28 mouse cellular contexts compared by ENCODE assay signal in the genomic region with DNA sequence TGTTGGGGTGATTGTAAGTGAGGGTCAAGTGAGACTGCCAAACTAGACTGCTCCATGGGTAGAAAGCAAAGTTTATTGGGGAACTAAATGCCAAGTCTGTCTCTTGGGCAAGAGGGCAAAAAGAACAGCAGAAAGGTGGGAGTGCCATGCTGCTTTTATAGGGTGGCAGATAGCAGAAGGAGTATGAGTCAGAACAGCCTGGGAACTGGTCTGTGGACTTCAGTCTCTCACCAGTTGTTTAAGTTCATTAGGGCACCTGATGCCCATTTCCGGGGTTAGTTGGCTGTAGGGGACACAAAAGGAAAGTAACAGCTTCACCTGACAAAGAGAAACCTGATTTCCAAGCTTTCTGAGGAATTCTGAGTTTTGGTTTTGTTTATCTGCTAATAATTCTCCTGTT.
"Had no signal": no experiment of that assay in that cellular context is flagged by ENCODE, and none has a peak within 500 bp of the region (broad histone marks: within the 10 kb centered on the region; RNA-seq: fewer than 3 reads in every experiment).

No protein-coding gene starts in this region.

- DNase-seq: gastrocnemius, adult 2 months; gastrocnemius, postnatal 10 days; gastrocnemius, postnatal 25 days; heart, adult 2 months; heart, postnatal 4 days; kidney, adult 11 months; kidney, adult 2 months; kidney, adult 9 months; kidney, postnatal 14 days; kidney, postnatal 36 days; liver; liver, embryonic 13.5 days had no signal

- ATAC-seq: hindbrain, embryonic 16.5 days; inflammation-experienced regulatory T-cells, adult 6 months had no signal

- H3K27me3 ChIP-seq: heart, embryonic 13.5 days; heart, embryonic 15.5 days; hindbrain, embryonic 12.5 days; kidney, embryonic 15.5 days; limb, embryonic 12.5 days; liver, embryonic 13.5 days; liver, embryonic 15.5 days had no signal

- H3K4me2 ChIP-seq: heart, embryonic 11.5 days; heart, embryonic 13.5 days; heart, embryonic 15.5 days; hindbrain, embryonic 12.5 days; hindbrain, embryonic 14.5 days; kidney, embryonic 15.5 days; limb, embryonic 12.5 days; liver, embryonic 11.5 days; liver, embryonic 13.5 days; liver, embryonic 15.5 days had no signal

- H3K9me3 ChIP-seq: heart, embryonic 13.5 days; heart, embryonic 15.5 days; hindbrain, embryonic 10.5 days; hindbrain, embryonic 12.5 days; kidney, embryonic 15.5 days; limb, embryonic 10.5 days; limb, embryonic 12.5 days; liver, embryonic 13.5 days; liver, embryonic 15.5 days had no signal

- H3K9ac ChIP-seq: heart, embryonic 13.5 days; heart, embryonic 15.5 days; hindbrain, embryonic 12.5 days; hindbrain, embryonic 14.5 days; kidney, embryonic 15.5 days; limb, embryonic 12.5 days; liver, embryonic 13.5 days; liver, embryonic 15.5 days had no signal

- H3K4me1 ChIP-seq: hindbrain, embryonic 12.5 days; kidney, embryonic 15.5 days; liver, embryonic 13.5 days; liver, embryonic 15.5 days had no signal

- H3K36me3 ChIP-seq: heart, embryonic 13.5 days; heart, embryonic 15.5 days; hindbrain, embryonic 10.5 days; hindbrain, embryonic 12.5 days; kidney, embryonic 15.5 days; limb, embryonic 10.5 days; limb, embryonic 12.5 days; liver, embryonic 13.5 days; liver, embryonic 15.5 days had no signal

- H3K4me3 ChIP-seq: gastrocnemius, adult 2 months; heart, adult 2 months; heart, embryonic 13.5 days; heart, embryonic 15.5 days; hindbrain, embryonic 10.5 days; hindbrain, embryonic 12.5 days; kidney, embryonic 15.5 days; layer of hippocampus, adult 2 months; left cerebral cortex, adult 2 months; limb, embryonic 10.5 days; limb, embryonic 12.5 days; liver, embryonic 13.5 days; liver, embryonic 15.5 days had no signal

- H3K27ac ChIP-seq: gastrocnemius, adult 2 months; heart, adult 2 months; heart, embryonic 13.5 days; heart, embryonic 15.5 days; hindbrain, embryonic 10.5 days; hindbrain, embryonic 12.5 days; hindbrain, embryonic 14.5 days; kidney, embryonic 15.5 days; kidney, postnatal 0 days; layer of hippocampus, adult 2 months; left cerebral cortex, adult 2 months; limb, embryonic 10.5 days; limb, embryonic 12.5 days; liver, embryonic 13.5 days; liver, embryonic 15.5 days had no signal
